Mouse (Mus musculus) embryo, embryonic 9.5 days (tissue): ENCODE measurements around the gene Slc22a23.

Source experiments
- DNase-seq: peaks from one replicate; pipeline ENCODE4 v3.0.0-alpha.2; 2017; ENCODE audit errors: extremely low spot score

Slc22a23 gene

DNA sequence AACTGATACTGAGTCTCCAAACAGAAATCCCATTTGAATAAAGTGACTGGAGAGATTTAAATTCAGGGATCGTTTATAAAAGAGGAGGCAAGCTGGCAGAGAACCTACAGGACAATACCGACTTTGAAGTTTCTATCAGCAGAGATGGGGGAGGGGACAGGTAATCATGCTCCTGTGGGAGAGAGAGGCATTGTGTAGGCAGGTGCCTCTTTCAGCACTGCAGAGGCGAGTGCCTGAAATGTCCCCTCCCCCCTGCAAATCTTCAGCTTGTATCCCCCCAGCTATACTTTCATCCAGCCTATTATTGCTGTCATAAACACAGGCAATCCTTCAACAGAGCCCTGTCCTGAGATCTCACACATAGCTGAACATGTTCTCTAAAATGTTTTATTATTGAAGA, 43.4 kb downstream of the Slc22a23 start:
- DNase-seq, result no peak

- DNase-seq, result no peak
Measured at GRCm38 (mm10) chr13:34299351-34300333, 45.3 kb downstream of the Slc22a23 start.

GRCm38 (mm10) chr13:34298674-34299073, 46.3 kb downstream of the Slc22a23 start:
- DNase-seq, result no peak

GRCm38 (mm10) chr13:34298061-34298460, 46.9 kb downstream of the Slc22a23 start:
- DNase-seq, result no peak

DNA sequence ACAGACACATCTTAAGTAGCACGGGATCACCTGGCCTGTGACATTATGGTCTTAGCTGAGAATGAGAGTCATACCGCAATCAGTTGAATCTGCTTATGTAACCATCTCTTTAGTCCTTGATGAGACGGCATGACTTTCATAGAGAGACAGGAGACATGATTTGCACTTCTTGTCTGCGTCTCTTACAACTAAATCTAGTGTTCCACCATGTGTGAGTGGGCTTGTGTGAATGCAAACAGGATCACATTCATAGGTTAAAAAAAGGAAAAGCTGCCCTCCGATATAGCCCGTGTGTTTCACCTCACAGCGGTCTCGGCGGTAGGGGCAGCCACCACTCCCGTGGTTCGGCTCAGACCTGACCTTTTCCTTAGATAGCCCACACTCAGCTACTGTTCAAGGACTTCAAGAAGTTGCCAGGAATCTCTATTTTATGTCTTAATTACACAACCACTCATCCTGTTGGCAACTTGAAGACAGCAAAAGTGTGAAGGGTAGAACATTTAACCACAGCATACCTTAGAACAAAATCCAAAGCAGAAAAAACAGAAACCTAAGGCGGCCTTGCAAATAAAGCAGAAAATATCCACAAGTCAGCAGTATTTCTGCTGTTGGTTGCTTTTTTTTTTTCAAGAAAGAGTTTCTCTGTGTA, 49.1 kb downstream of the Slc22a23 start:
- no peak for DNase-seq

DNA sequence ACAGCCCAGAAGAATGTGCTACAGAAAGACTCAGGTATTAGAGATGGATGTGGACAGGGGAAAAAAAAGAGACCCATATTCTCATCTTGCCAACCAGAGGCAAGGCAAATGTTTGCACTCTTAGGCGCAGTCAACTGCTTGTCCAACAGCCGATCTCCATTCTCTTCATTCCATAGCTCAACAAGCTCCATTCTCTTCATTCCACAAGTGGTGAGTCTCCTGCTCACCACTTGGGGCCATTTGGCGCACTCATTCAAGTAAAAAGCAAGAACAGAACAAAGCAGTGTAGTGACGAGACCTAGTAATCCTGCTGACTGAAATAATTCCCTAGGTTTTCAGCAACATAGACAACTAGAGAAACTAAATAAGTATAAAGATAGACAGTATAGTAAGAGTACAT, 50.8 kb downstream of the Slc22a23 start:
- no peak for DNase-seq

- DNase-seq, result no peak
Measured at GRCm38 (mm10) chr13:34292042-34292441, 52.9 kb downstream of the Slc22a23 start.

DNA sequence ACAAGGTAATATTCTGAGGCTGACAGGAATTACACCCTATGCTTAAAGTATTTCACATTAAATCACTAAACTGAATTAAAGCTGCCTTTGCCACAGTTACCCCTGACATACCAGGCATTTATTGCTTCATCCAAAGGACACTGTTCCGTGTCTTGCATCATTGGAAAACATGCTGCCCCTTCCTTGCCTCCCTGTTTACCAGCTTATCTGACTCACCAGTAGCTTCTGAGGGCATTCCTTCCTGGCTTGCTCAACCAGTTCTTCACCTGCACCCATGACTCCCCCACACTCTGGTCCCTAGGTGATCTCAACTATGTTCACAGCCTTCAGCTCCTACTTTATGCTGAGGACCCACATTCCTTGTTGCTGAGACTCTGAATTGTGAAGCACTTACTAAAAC, 54.6 kb downstream of the Slc22a23 start:
- no peak for DNase-seq

DNA sequence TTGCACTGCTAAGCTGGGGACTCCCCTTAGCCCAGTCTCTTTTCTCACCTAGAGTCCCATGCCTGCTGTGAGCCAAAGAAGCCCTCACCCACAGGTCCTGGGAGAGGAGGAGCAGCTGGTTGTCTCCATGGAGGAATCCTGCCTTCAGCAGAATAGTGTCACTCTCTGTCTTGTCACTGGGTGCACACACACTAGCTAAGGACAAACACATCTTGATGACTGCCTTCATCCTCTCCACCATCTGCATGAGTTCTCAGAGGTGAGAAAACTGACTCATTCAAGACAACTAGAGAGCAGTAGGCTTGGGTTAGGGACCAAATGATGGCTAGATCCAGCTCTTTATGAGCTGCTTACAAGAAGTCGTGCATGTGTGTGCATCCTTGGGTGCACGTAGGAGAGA, 55.4 kb downstream of the Slc22a23 start:
- no peak for DNase-seq

GRCm38 (mm10) chr13:34288129-34288528, 56.9 kb downstream of the Slc22a23 start:
- DNase-seq, result no peak

- peak; percentile 50 for DNase-seq
Measured at GRCm38 (mm10) chr13:34287601-34288083, 57.3 kb downstream of the Slc22a23 start.

- no peak for DNase-seq
Measured at GRCm38 (mm10) chr13:34281360-34281759, 63.6 kb downstream of the Slc22a23 start.

GRCm38 (mm10) chr13:34278759-34279270, 66.2 kb downstream of the Slc22a23 start:
- no peak for DNase-seq

GRCm38 (mm10) chr13:34278288-34278701, 66.7 kb downstream of the Slc22a23 start:
- DNase-seq, result peak; percentile 41

DNA sequence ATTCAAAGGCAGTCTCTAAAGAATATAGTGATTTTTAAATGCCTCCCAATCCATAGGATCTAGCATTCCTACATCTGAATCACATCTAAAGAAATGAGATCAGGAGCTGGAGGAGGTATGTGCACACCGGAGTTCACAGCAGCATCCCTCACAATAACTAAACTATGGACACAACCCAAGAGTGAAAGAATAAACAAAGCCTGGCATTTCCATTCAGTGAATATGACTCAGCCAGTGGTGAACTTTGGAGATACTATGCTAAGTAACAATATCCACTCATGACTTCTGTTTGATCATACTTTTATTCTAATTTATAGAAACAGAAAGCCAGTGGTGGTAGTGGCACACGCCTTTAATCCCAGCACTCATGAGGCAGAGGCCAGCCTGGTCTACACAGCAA, 67.4 kb downstream of the Slc22a23 start:
- no peak for DNase-seq

- DNase-seq, result no peak
Measured at GRCm38 (mm10) chr13:34277001-34277400, 68.0 kb downstream of the Slc22a23 start.

GRCm38 (mm10) chr13:34274890-34275289, 70.1 kb downstream of the Slc22a23 start:
- DNase-seq, result no peak

GRCm38 (mm10) chr13:34274417-34274816, 70.6 kb downstream of the Slc22a23 start:
- DNase-seq, result no peak

DNA sequence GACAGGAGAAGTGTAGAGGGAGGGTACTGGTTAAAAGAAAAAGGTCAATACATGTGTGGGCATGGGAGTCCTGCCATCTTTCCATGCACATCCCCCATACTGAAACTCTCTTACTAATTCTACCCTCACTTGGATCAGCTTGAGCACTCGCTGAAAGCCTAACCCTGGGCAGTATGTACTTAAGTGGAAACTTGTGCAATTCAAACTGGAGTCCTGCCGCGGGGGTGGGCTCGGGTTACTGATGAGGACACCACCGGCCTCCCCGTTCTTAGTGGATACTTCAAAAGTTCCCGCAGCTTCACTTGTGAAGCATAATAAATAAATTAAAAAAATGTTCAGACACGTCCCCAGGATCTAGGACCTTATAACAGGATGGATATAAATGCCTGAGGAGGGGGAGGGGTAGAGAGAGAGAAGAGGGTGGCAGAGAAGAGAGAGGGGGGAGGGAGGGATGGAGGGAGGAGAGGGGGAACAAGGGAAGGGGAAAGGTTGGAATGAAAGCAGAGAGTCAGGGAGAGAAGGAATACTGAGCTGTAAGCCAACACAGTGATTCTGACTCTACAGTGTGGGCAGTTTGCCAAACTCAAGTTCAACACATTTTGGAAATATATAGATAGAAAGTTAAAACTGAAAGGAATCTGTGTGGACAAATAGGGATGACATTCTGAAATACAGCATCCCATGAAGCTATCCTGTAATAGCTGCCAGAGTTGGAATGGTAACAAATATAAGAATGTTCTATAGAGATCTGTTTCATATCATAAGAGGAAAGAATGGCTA, 72.5 kb downstream of the Slc22a23 start:
- peak; percentile 10 for DNase-seq

- DNase-seq, result no peak
Measured at GRCm38 (mm10) chr13:34271665-34272064, 73.3 kb downstream of the Slc22a23 start.

GRCm38 (mm10) chr13:34270886-34271602, 73.9 kb downstream of the Slc22a23 start:
- no peak for DNase-seq
